Mouse (Mus musculus) hindbrain, postnatal 0 days (tissue): ENCODE data around the gene Tpk1. TPM values are rescaled to one million over a fixed set of nuclear protein-coding genes. Genes with fewer than 3 reads are reported as not detected.

Experiments used
- ATAC-seq: fragments of 200-750 bp; cut with Nextera tagmentation; 2 replicates; pipeline ENCODE4 v1.8.0; 2017; ENCODE audit warnings: mild to moderate bottlenecking, moderate TSS enrichment, moderate library complexity
- DNase-seq: peaks from one replicate; pipeline ENCODE4 v3.0.0-alpha.2; 2015; ENCODE audit warnings: low spot score
- H3K27ac ChIP-seq: fragments of 300-500 bp; sonication (generic); 2 replicates; pipeline ENCODE4 v1.5.1; 2014; ENCODE audit warnings: mild to moderate bottlenecking
- H3K27me3 ChIP-seq: fragments of 300-500 bp; sonication (generic); 2 replicates; pipeline ENCODE4 v1.6.1; 2014; ENCODE audit warnings: low read length, mixed read lengths; ENCODE audit not compliant: insufficient read depth
- H3K36me3 ChIP-seq: fragments of 300-500 bp; sonication (generic); 2 replicates; pipeline ENCODE4 v1.6.1; 2014; ENCODE audit warnings: low read length, mixed read lengths; ENCODE audit not compliant: insufficient read depth
- H3K4me1 ChIP-seq: fragments of 300-500 bp; sonication (generic); 2 replicates; pipeline ENCODE4 v1.6.1; 2014; ENCODE audit warnings: antibody characterized with exemption, low read length, mixed read lengths; ENCODE audit not compliant: insufficient read depth
- H3K4me2 ChIP-seq: fragments of 300-500 bp; sonication (generic); 2 replicates; pipeline ENCODE4 v1.6.1; 2014; ENCODE audit warnings: low read depth, mild to moderate bottlenecking, low read length, moderate library complexity, mixed read lengths
- H3K4me3 ChIP-seq: fragments of 300-500 bp; sonication (generic); 2 replicates; pipeline ENCODE4 v1.5.1; 2014; ENCODE audit warnings: low read length
- H3K9ac ChIP-seq: fragments of 300-500 bp; sonication (generic); replicated peaks from 2 replicates; pipeline ENCODE4 v1.6.1; 2014; ENCODE audit warnings: mild to moderate bottlenecking, low read length, moderate library complexity, mixed read lengths
- H3K9me3 ChIP-seq: fragments of 300-500 bp; sonication (generic); 2 replicates; pipeline ENCODE4 v1.6.1; 2016; ENCODE audit warnings: low read length, mixed read lengths
- CTCF ChIP-seq: IDR thresholded peaks from 2 replicates; pipeline ENCODE4 v1.5.1; 2016; ENCODE audit warnings: antibody characterized with exemption, control low read depth, low read depth
- WGBS: fragments of 180-500 bp; shearing (Covaris S2); extraction: QIAGEN DNeasy Blood & Tissue Kit; methylation state at CpG from one replicate; pipeline ENCODE4 v1.1.7; 2014; 5-methylcytosine and 5-hydroxymethylcytosine counted together
- polyA plus RNA-seq: library from polyadenylated mRNA; unstranded; fragments of >200 nt; fragmentation: Nextera tagmentation; extraction: Ambion mirVana; gene quantifications from 2 replicates; pipeline ENCODE4 v1.2.1, GENCODE M21; 2015
- total RNA-seq: library from RNA; depleted of rRNA; stranded (reverse); fragments of >200 nt; gene quantifications from 2 replicates; pipeline ENCODE4 v1.2.3, GENCODE M21; 2014

Gene Tpk1
- total and polyA plus RNA-seq, 2 experiments from 2014 or later = 5.5 to 6.1 TPM

GRCm38 (mm10) chr6:43343006-43343405, 323.1 kb downstream of the Tpk1 start:
- no peak overlapping the region for H3K9ac ChIP-seq
- no peak overlapping the region for H3K4me2 ChIP-seq
- no peak overlapping the region for H3K27ac ChIP-seq
- DNase-seq = no peak
- no peaks in the 10 kb centered on the region for H3K9me3 ChIP-seq
- no peak overlapping the region for H3K4me3 ChIP-seq
- ATAC-seq = no peak
- no peak for TF ChIP-seq CTCF
- 54% methylated on average over 1 of the region's 1 CpGs for WGBS
- no peaks in the 10 kb centered on the region; the same call in 1 of the 2 replicates for H3K4me1 ChIP-seq
- no peaks in the 10 kb centered on the region for H3K36me3 ChIP-seq
- H3K27me3 ChIP-seq = no peaks in the 10 kb centered on the region

GRCm38 (mm10) chr6:43342386-43342785, 323.7 kb downstream of the Tpk1 start:
- no peaks in the 10 kb centered on the region for H3K36me3 ChIP-seq
- DNase-seq (peak; percentile 36), ATAC-seq (no peak)
- H3K4me3 ChIP-seq = no peak overlapping the region
- no peak overlapping the region for H3K4me2 ChIP-seq
- 51% methylated on average over 2 of the region's 2 CpGs for WGBS
- no peaks in the 10 kb centered on the region for H3K9me3 ChIP-seq
- H3K27ac ChIP-seq = no peak overlapping the region
- H3K27me3 ChIP-seq = no peaks in the 10 kb centered on the region
- peaks cover 3% of the 10 kb centered on the region; the same call in 1 of the 2 replicates for H3K4me1 ChIP-seq
- H3K9ac ChIP-seq = no peak overlapping the region
- TF ChIP-seq CTCF = no peak

- Histone ChIP-seq H3K36me3 (no peaks in the 10 kb centered on the region), H3K27ac (no peak overlapping the region), H3K9ac (no peak overlapping the region), H3K9me3 (no peaks in the 10 kb centered on the region), H3K4me2 (no peak overlapping the region), H3K4me3 (no peak overlapping the region), H3K27me3 (no peaks in the 10 kb centered on the region), H3K4me1 (peaks cover 3% of the 10 kb centered on the region; the same call in 1 of the 2 replicates)
- no peak for TF ChIP-seq CTCF
- 82% methylated on average over 2 of the region's 2 CpGs for WGBS
- no peak for DNase-seq
- no peak for ATAC-seq
These were observed 327.3 kb downstream of the Tpk1 start for GRCm38 (mm10) chr6:43338804-43339203.

- H3K27me3 ChIP-seq = no peaks in the 10 kb centered on the region
- DNase-seq (peak; percentile 53), ATAC-seq (peak; percentile 77)
- no peak for TF ChIP-seq CTCF
- H3K4me3 ChIP-seq = no peak overlapping the region
- no peaks in the 10 kb centered on the region for H3K9me3 ChIP-seq
- 0 out of 2 replicates have a peak overlapping the region, but pooled peaks have one; percentile 32 for H3K27ac ChIP-seq
- no peak overlapping the region for H3K9ac ChIP-seq
- 27% methylated on average over 10 of the region's 10 CpGs for WGBS
- H3K4me2 ChIP-seq = no peak overlapping the region
- no peaks in the 10 kb centered on the region for H3K36me3 ChIP-seq
- H3K4me1 ChIP-seq = peaks cover 12% of the 10 kb centered on the region
These were observed 328.6 kb downstream of the Tpk1 start for GRCm38 (mm10) chr6:43337491-43337961.

GRCm38 (mm10) chr6:43335619-43336234, 330.4 kb downstream of the Tpk1 start:
- no peak overlapping the region for H3K9ac ChIP-seq
- TF ChIP-seq CTCF = peak; percentile 30; the same call in 1 of the 2 replicates
- peaks cover 12% of the 10 kb centered on the region for H3K4me1 ChIP-seq
- no peak overlapping the region for H3K27ac ChIP-seq
- DNase-seq = peak; percentile 78
- 72% methylated on average over 3 of the region's 3 CpGs for WGBS
- peak; percentile 21; the same call in 1 of the 2 replicates for ATAC-seq
- H3K27me3 ChIP-seq = no peaks in the 10 kb centered on the region
- no peaks in the 10 kb centered on the region for H3K36me3 ChIP-seq
- no peak overlapping the region for H3K4me3 ChIP-seq
- H3K9me3 ChIP-seq = no peaks in the 10 kb centered on the region
- H3K4me2 ChIP-seq = no peak overlapping the region

GRCm38 (mm10) chr6:43333479-43333878, 332.6 kb downstream of the Tpk1 start:
- Histone ChIP-seq H3K36me3 (no peaks in the 10 kb centered on the region), H3K27ac (peak overlapping the region; percentile 38; the same call in 1 of the 2 replicates), H3K9me3 (no peaks in the 10 kb centered on the region), H3K27me3 (no peaks in the 10 kb centered on the region), H3K4me3 (no peak overlapping the region), H3K4me2 (no peak overlapping the region), H3K4me1 (peaks cover 12% of the 10 kb centered on the region), H3K9ac (no peak overlapping the region)
- TF ChIP-seq CTCF = no peak
- peak; percentile 81 for DNase-seq
- WGBS = 32% methylated on average over 4 of the region's 4 CpGs
- peak; percentile 79 for ATAC-seq
